Mouse (Mus musculus) hindlimb bud, embryonic 11.5 days (tissue): Measurements from ENCODE around the gene Ampd2.

Source experiments
- DNase-seq: peaks from one replicate; pipeline ENCODE4 v3.0.0-alpha.2; 2012; ENCODE audit warnings: low read depth, low spot score; ENCODE audit errors: extremely low spot score

The Ampd2 gene

GRCm38 (mm10) chr3:108086470-108086979 lies at the start of gene Ampd2:
Ampd2 (minus strand) TSS chr3:108086651.
- peak; percentile 37 for DNase-seq

GRCm38 (mm10) chr3:108134701-108135100 lies 48.2 kb upstream of the Ampd2 start:
- no peak for DNase-seq

DNA sequence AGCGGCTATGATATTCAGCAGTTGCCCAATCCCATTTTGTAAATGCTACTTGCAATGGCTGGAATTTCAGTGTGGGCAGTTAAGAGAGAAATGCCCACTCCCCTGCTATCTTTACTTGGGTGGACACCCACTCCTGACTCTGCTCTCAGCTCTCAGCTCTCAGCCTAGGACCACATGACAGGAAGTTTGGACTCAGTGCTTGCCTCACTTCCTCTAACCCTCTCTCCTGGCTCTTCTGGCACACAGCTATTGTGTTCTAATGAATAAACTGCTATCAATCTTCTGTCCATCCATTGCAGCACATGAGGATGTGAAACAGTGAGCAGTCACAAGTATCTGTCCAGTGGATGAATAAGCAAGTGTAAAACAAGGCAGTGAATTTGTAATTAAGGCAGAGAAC lies 46.0 kb upstream of the Ampd2 start:
- DNase-seq: no peak

DNA sequence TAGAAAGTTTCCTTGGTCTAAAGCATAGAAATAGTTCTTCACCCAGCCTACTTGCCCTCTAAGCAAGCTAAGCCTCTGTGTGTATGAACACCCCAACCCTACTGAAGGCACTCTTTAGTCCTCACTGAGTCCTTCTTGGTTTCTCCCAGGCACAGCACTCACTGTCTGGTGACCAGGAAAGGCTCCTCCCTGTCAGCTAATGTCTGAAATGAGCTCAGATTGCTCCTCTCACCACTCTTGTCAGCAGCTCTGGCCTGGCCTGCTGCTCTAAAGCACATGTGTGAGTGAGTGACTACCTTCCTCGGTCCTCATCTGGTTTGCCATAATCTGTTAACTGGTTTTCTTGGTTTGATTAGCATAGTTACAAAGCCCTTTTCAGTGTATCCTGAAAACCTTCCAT lies 45.4 kb upstream of the Ampd2 start:
- DNase-seq: no peak

GRCm38 (mm10) chr3:108131216-108131615 lies 44.8 kb upstream of the Ampd2 start:
- DNase-seq: no peak

- DNase-seq: no peak
Measured at GRCm38 (mm10) chr3:108129804-108130203, 43.4 kb upstream of the Ampd2 start.

DNA sequence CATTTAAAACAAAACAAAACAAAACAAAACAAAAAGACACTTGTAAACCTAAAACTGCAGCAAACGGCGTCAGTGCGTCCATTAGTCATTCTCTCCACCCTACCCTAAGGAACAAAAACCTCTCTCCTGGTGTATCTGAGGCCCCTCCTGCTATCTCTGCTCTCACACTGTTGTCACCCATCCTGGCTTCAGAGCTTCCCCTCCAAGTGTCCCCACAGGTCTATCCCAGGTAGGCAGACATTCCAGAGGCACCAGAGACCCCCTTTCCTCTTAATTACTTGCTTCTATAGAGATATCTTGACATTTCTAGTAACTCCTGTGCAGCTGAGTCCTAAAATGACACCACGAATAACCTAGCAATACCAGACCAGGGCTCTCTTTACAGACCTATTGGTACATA lies 42.9 kb upstream of the Ampd2 start:
- no peak for DNase-seq

DNA sequence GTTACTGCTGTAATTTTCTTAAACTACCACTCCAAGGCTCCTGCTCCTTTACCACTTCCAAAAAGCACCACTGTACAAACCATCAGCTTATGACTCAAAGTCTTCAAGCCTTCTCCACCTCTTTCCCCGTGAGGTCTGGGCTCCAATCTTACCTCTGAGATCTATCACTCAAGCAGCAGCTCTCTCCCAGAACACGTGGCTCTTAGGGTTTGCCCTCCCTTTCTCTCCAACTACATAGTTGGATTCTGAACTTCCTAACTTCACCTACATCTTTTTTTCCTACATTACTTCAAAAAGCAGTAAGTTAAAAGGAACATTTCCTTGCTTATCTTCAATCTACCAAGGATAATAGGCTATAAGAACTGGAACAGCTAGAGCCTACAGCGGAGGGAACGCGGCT lies 42.1 kb upstream of the Ampd2 start:
- no peak for DNase-seq

- DNase-seq: no peak
Measured at GRCm38 (mm10) chr3:108126327-108126726, 39.9 kb upstream of the Ampd2 start.

GRCm38 (mm10) chr3:108124131-108124530 lies 37.7 kb upstream of the Ampd2 start:
- DNase-seq: no peak

DNA sequence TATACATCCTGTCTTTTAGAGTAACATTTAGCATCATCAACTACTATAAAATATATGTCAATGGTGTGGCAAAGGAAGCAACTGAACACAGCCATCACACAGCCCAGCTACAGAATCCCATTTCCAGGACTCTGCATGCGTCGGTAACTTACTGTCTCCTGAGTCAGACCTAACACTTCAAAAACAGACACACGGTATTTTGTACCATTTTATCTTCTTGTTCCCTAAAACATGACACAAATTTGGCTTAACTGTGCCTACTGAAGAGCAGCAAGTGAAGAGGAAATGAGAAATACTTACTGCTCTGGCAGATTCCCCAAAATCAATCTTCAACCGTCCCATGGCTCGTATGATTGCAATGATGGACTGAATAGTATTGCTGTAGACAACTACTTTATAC lies 36.8 kb upstream of the Ampd2 start:
- DNase-seq: no peak

GRCm38 (mm10) chr3:108121101-108121500 lies 34.6 kb upstream of the Ampd2 start:
- no peak for DNase-seq

DNA sequence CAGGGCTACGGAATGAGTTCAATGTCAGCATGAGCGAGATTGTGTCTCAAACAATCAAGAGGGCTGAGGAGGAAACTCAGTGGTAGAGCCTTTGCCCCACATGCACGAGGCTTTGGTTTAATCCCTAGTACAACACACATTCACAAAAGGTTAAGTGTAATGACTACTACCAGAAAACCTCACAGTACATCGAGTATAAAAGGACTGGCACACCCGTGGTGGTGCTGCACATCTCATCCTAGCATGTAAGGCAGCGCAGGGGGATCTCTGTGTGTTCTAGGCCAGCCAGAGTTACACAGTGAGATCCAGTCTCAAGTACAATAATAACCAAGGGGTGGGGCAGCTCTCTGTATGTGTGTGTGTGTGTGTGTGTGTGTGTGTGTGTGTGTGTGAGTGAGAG lies 31.0 kb upstream of the Ampd2 start:
- DNase-seq: no peak

DNA sequence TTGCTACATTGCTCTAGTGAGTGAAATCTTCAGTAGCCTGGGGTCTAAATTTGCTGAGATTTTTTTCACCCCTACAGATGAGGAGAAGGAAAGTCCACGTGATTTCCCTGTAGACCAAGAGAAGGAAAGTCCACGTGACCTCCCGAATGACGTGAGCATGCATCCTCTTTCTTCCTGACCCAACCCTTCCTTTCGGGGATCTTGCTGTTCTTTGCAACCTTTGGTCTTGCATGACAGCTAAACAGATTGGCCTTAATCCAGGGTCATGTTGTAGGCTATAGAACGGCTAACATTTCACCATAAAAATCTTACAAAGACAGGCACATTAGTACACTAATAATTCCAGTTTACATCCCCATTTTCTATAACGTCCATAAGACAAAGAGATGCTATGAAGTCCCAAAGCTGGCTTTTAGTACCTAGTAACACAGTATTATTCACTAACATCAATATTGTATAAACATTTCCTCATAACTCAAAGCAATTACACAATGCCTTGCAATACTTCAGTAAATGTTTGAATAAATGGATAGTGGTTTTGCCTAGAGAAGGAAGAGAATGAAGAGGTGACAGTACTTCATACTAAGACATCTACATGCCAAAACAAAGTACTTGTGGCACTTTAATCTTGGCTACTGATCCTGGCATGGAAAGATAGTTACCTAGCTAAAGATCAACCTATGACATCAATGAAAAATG lies 27.3 kb upstream of the Ampd2 start:
- no peak for DNase-seq

- DNase-seq: no peak
Measured at GRCm38 (mm10) chr3:108112666-108113065, 26.2 kb upstream of the Ampd2 start.

GRCm38 (mm10) chr3:108112246-108112645 lies 25.8 kb upstream of the Ampd2 start:
- no peak for DNase-seq

DNA sequence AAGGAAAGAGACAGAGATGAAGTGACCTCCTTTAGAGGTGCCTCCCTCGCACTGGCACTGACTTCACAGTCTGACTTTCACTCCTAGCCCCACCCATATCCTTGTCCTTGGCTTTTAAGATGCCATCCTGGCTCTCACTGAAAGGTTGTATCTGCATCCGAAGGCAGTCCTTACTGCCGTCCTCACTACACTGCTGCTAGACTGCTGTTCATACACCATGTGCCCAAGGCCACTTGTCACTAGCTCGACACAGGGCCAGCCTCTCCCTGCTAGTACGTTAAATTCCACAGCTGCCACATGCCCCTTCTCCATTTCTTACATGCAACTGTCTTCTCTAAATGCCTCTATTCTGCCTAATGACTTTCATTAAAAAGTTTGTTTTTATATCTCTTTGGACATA lies 24.9 kb upstream of the Ampd2 start:
- no peak for DNase-seq

DNA sequence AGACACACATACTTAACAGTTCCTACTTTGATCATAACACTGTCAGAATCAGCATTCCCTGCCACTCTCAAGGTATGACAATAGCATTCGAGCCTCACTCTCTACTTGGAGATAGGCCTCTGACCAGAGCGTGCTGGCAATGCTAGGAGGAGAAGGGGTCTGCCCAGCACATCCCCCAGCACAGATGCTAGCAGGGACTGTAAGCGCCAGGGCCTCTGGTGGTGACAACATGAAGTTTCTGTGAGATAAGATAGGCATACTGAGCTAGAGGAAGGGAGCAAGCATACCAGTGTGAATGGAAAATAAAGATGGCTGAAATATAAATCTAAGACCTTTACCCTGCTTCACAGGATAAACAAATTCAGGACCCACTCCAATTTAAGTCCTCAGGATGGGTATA lies 18.8 kb upstream of the Ampd2 start:
- no peak for DNase-seq

GRCm38 (mm10) chr3:108102075-108102474 lies 15.6 kb upstream of the Ampd2 start:
- DNase-seq: no peak

GRCm38 (mm10) chr3:108101594-108101993 lies 15.1 kb upstream of the Ampd2 start:
- no peak for DNase-seq

DNA sequence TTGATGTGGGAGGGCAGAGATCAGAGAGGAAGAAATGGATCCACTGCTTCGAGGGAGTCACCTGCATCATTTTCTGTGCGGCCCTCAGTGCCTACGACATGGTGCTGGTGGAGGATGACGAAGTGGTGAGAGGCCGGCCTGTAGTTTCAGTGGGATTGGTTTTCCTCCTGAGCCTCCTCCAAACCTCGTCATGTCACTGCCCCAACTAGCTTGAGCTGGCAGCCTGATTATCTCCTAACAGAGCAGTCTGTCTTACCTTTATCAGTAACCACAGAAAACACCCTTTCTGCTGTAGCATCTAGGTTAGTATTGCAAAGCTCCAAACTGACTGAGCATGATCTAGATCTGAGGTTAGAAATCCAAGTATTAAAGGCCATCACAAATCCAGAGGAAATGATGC lies 11.9 kb upstream of the Ampd2 start:
- no peak for DNase-seq

GRCm38 (mm10) chr3:108097656-108098055 lies 11.2 kb upstream of the Ampd2 start:
- no peak for DNase-seq

DNA sequence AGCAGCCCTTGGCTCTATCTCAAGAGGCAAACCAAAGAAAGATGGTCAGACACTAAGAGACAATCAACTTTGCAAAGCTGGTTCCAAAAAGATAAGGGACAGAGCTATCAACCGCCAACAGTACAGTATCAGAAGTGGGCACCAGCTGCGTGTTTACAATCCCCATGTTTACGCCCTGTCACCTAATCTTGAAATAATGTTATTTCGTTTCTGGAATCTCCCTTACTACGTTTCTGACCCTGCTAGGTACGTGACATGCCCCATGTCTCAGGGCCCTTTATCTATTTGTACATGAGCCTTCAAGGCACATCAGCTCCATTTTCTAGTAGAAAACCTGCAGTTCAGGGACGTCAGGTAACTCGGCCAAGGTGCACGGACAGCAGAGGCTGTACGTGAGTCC lies 10.3 kb upstream of the Ampd2 start:
- DNase-seq: no peak
